In genomic region chr12:84456911-84457310, GRCm38 (mm10) we compare ENCODE assay signal across 13 mouse cellular contexts. TPM values are rescaled to one million over a fixed set of nuclear protein-coding genes. Genes with fewer than 3 reads are reported as not detected.
DNase-seq lines count a peak whose midpoint lies in the region.
"Had no signal": no experiment of that assay in that cellular context is flagged by ENCODE, and none has a peak within 500 bp of the region (broad histone marks: within the 10 kb centered on the region; RNA-seq: fewer than 3 reads in every experiment).

No protein-coding gene starts in this region.

- peak; percentile 14 for DNase-seq in cerebellum, adult 9-11 months
- no peak for DNase-seq in cerebellum, adult 11 months
- DNase-seq in heart, adult 11 months = peak; percentile 60
- no peak for DNase-seq in heart, postnatal 4 days
- peak; percentile 12 to 23 for DNase-seq in cerebellum, postnatal 36 days
- no peak for DNase-seq in gastrocnemius, postnatal 36 days
- DNase-seq: adrenal gland, adult 8-10 months; adrenal gland, postnatal 25 days; gastrocnemius, postnatal 10 days; heart, adult 18-20 months; heart, postnatal 10 days; heart, postnatal 36 days; kidney, adult 2 months had no signal

- intact Hi-C loops in gastrocnemius, postnatal 36 days (cut with DNase I) = no loop called here

RNA-seq across cellular contexts. Expression of gene Lin52, which starts 5.7 kb away (rescaled TPM):
- total RNA-seq in heart, postnatal 4 days (2021) = 1 to 10 TPM; 7.2 to 7.9 TPM
- 10 to 100 TPM in 1 of 2 experiments, 1 to 10 TPM in 1; 6.2 to 10.2 TPM for total RNA-seq in gastrocnemius, postnatal 36 days (2021)

RNA-seq across cellular contexts. Expression of gene Aldh6a1, which starts 6.1 kb away (rescaled TPM):
- total RNA-seq in heart, postnatal 4 days (2021) = 10 to 100 TPM; 44.4 to 46.2 TPM
- 10 to 100 TPM; 70.2 to 91.6 TPM for total RNA-seq in gastrocnemius, postnatal 36 days (2021)

RNA-seq across cellular contexts. Expression of gene Rnf113a2, which starts 39.9 kb away (rescaled TPM):
- 10 to 100 TPM; 11.3 to 13.5 TPM for total RNA-seq in heart, postnatal 4 days (2021)
- 1 to 10 TPM; 5.8 to 6.7 TPM for total RNA-seq in gastrocnemius, postnatal 36 days (2021)

RNA-seq across cellular contexts. Expression of gene Bbof1, which starts 48.0 kb away (rescaled TPM):
- 1 to 10 TPM; 2.5 to 3.0 TPM for total RNA-seq in heart, postnatal 4 days (2021)
- 1 to 10 TPM; 1.4 to 1.7 TPM for total RNA-seq in gastrocnemius, postnatal 36 days (2021)

RNA-seq across cellular contexts. Expression of gene Entpd5, which starts 48.1 kb away (rescaled TPM):
- 10 to 100 TPM; 45.8 to 46.0 TPM for total RNA-seq in heart, postnatal 4 days (2021)
- total RNA-seq in gastrocnemius, postnatal 36 days (2021) = 10 to 100 TPM; 10.8 to 13.5 TPM

Comparison
In these comparisons a context has a peak if more than half of its experiments do, and no peak if none do; other contexts are left out.
1. DNase-seq: peak in cerebellum, adult 9-11 months (single experiment), heart, adult 11 months (single experiment) and cerebellum, postnatal 36 days (2 of 2); none in cerebellum, adult 11 months (single experiment), heart, postnatal 4 days (single experiment) and gastrocnemius, postnatal 36 days (0 of 2).